Mouse (Mus musculus) cerebellum, adult 2 months (tissue): Measurements from ENCODE around the gene Car5a. TPM values are rescaled to one million over a fixed set of nuclear protein-coding genes. Genes with fewer than 3 reads are reported as not detected.

Experiments
- DNase-seq, 2 experiments: peaks; one replicate each; pipeline ENCODE4 v3.0.0; 2021
- H3K27ac ChIP-seq: fragments of 200-500 bp; 2 replicates; pipeline ENCODE4 v1.5.1; 2012; ENCODE audit warnings: low read length, control low read depth, inconsistent platforms; ENCODE audit not compliant: insufficient read depth
- H3K27me3 ChIP-seq: fragments of 200-500 bp; 2 replicates; pipeline ENCODE4 v1.6.1; 2012; ENCODE audit warnings: inconsistent platforms, mild to moderate bottlenecking, low read length, moderate library complexity; ENCODE audit not compliant: control insufficient read depth, insufficient read depth
- H3K4me1 ChIP-seq: fragments of 200-500 bp; 2 replicates; pipeline ENCODE4 v1.6.1; 2011; ENCODE audit warnings: low read length; ENCODE audit not compliant: control insufficient read depth, insufficient read depth
- H3K4me3 ChIP-seq: fragments of 200-500 bp; replicated peaks from 2 replicates; pipeline ENCODE3; 2011; ENCODE audit warnings: mild to moderate bottlenecking, low read depth, low read length, control low read depth; ENCODE audit not compliant: insufficient read depth
- CTCF ChIP-seq: fragments of 200-500 bp; IDR thresholded peaks from 2 replicates; pipeline ENCODE4 v1.5.1; 2011; ENCODE audit warnings: low read depth, mild to moderate bottlenecking, control low read depth, low read length, moderate library complexity, borderline replicate concordance; ENCODE audit not compliant: insufficient read depth
- POLR2A ChIP-seq: fragments of 200-500 bp; IDR thresholded peaks from 2 replicates; pipeline ENCODE4 v1.6.1; 2011; ENCODE audit warnings: low read length, control low read depth, borderline replicate concordance; ENCODE audit not compliant: insufficient read depth
- WGBS: fragments of 180-500 bp; shearing (Covaris S2); methylation state at CpG from one replicate; pipeline ENCODE4 v1.1.7; 2018; 5-methylcytosine and 5-hydroxymethylcytosine counted together
- polyA plus RNA-seq: library from polyadenylated mRNA; depleted of rRNA; stranded (reverse); fragments of >200 nt; gene quantifications from 2 replicates; pipeline ENCODE4 v1.2.3, GENCODE M21; 2012

Gene Car5a
- polyA plus RNA-seq, 1 experiment = 0.59 TPM

DNA sequence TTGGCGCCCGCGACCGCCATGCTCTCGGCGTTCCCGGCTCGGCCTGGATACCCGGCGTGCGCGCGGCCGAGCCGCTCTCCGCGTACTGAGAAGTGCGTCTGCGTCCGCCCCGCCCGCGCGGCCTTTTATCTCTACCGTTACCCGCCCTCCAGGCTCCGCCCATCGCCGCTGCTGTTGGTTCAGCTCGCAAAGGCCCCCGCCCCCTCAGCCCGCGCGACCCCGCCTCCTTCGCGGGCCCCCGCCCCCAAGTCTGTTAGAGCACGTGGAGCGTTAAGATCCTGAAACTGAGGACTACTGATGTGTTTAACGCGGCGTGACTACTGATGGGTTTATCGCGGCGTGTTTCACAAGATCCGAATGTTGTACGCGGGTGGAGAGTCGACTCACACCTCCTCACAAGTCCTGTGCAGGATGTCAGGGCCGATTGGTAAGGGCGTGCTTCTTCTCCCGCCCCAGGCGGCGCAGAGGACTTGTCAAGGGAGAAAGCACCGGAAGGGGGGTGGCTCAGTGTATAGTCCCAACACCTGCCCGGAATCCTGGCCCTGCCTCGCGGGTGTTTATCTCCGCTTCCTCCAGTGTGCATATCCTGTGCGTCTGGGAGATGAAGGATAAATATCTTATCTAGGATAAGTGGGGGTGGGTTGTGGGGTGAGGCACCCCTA is 37.0 kb downstream of the Car5a start, which contains the start of gene Slc7a5:
TSS of gene Slc7a5 (minus strand) at position 108 of the 662 bp plus-strand sequence.
- Histone ChIP-seq H3K27ac (0 out of 2 replicates have a peak within 1 kb of the TSS, but pooled peaks have one; percentile 32), H3K4me3 (peak within 1 kb of the TSS; percentile 65), H3K4me1 (peaks cover 24% of the 10 kb centered on the region), H3K27me3 (no peaks in the 10 kb centered on the region)
- TF ChIP-seq POLR2A = peak; percentile 96
- TF ChIP-seq CTCF = no peak
- 1% methylated on average over 61 of the region's 61 CpGs for WGBS
- peak; percentile 96 to 98 for DNase-seq

DNA sequence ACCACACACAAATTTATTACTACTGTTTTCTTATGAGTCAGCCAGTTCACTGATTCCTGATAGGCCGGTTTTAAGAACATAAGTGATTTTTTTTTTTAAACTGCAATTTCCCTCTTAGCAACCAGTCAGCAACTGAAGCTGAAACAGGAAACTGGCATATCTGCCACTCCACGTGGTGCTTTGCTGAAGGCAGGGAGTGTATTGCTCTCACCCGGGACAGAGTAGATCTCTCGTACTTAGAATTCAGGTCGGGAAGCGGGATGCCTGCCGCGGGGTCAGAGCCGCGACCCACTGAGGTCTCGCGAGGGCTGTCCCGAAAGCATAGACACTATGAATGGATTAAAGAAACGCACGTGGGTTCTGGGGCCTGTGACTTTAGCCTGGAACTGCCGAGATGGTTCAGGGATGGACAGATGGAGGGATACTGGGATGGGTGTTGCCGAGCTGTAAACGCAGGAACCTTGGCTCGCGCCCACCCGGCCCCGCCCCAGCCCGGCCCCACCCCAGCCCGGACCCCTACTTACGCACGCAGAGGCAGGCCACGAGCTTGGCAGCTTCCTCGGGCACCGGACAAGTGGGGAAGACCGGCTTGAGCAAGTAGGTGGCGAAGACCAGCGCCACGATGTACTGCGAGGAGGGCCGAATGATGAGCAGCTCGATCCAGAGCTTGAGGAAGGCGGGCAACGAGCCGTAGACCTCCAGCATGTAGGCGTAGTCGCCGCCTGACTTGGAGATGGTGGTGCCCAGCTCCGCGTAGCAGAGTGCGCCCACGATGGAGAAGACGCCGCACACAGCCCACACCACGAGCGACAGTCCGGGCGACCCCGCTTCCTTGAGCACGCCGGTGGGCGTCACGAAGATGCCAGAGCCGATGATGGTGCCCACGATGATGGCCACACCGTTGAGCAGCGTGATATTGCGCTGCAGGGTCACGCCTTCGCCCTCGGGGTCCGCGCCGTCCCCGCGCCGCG is 37.9 kb downstream of the Car5a start:
- H3K27me3 ChIP-seq = no peaks in the 10 kb centered on the region
- H3K27ac ChIP-seq = 0 out of 2 replicates have a peak overlapping the region, but pooled peaks have one; percentile 32
- DNase-seq = peak; percentile 46 to 53
- peaks cover 32% of the 10 kb centered on the region for H3K4me1 ChIP-seq
- H3K4me3 ChIP-seq = peak overlapping the region; percentile 65
- TF ChIP-seq CTCF = no peak
- TF ChIP-seq POLR2A = 0 out of 2 replicates have a peak, but pooled peaks have one; percentile 4
- WGBS = under 1% methylated on average over 72 of the region's 72 CpGs

DNA sequence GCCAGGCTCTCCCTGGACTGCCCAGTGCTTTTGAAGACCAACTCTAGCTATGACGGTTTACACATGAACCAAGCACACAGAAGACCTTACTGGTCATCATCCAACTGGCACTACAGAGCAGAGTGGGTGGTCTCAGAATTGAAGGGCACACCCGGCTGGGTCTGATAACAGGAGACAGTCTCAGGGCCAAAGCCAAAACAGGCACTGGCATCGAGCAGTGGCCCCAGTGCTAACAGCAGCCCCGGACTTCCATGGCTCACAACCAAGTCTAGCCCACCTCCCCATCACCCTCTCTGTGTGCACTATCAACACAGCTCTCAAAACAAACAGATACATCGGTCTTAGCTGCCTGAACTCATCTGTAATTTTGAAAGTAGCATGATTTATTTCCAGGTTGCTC is 38.8 kb downstream of the Car5a start:
- peak overlapping the region; percentile 65 for H3K4me3 ChIP-seq
- no peak for TF ChIP-seq POLR2A
- no peak overlapping the region for H3K27ac ChIP-seq
- no peak for DNase-seq
- peaks cover 41% of the 10 kb centered on the region for H3K4me1 ChIP-seq
- no peaks in the 10 kb centered on the region for H3K27me3 ChIP-seq
- 9% methylated on average over 5 of the region's 5 CpGs for WGBS

DNA sequence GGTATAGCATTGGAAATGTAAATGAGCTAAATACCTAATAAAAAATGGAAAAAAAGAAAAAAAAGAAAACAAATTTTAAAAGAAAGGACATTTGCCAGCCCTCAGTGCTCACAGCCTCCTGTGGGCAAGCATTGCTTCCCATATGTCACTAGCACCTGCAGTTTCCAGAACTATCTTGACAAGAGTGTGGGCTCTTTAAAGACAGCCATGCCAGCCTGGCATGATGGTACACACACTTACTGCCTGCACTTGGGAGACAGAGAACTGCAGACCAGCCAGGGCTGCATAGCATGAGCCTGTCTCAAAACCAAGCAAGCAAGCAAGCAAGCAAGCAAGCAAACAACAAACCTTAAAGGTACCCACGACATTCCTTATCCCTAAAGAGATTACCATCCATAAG is 39.3 kb downstream of the Car5a start:
- Histone ChIP-seq H3K4me3 (peak overlapping the region; percentile 65), H3K4me1 (peaks cover 41% of the 10 kb centered on the region), H3K27me3 (no peaks in the 10 kb centered on the region), H3K27ac (no peak overlapping the region)
- peak in 1 of 2 experiments; percentile 51 for DNase-seq
- 9% methylated on average over 1 of the region's 1 CpGs for WGBS
- TF ChIP-seq POLR2A (no peak), CTCF (no peak)

DNA sequence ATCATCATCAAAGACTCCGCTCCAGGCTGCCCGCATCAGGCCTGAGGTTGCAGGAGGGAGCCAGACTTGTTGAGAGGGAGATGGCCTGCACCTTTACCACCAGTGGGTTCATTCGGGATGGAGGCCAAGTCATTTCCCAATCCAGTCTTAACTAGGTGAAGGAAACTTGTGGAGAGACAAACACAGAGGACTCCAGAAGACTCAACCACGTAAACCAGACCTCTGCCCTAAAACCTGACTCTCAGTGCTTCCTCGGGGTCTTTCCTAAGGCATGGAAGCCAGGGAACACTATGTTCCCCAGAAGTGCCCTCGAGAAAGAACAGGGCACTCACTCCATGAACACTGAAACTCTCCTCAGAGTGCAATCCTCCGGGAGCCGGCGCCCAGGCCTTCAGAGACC is 39.7 kb downstream of the Car5a start:
- WGBS = 66% methylated on average over 9 of the region's 9 CpGs
- TF ChIP-seq POLR2A (no peak), CTCF (no peak)
- H3K27ac ChIP-seq = no peak overlapping the region

DNA sequence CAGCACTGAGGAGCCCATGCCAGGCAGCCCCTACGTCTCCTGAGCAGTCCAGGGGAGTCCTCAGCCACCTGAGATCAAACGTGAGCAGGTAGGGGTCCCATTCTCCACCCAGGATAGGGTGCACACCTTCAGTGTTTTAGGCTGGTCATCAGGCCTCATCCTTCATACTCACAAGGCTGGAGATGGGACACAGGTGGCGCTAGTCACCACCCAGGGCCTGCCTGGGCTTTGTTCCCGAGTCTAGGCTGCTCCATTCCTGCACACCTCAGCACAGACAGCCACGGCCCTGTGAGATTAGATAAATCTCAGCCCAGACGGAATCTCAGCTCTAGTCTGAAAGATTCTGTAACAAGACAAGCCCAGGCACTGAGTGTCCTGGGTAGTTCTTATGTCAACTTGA is 40.7 kb downstream of the Car5a start:
- Histone ChIP-seq H3K4me3 (peak overlapping the region; percentile 20), H3K27ac (peak overlapping the region; percentile 20; the same call in 1 of the 2 replicates), H3K27me3 (no peaks in the 10 kb centered on the region), H3K4me1 (peaks cover 49% of the 10 kb centered on the region)
- TF ChIP-seq CTCF (peak; percentile 65; the same call in 1 of the 2 replicates), POLR2A (no peak)
- 25% methylated on average over 6 of the region's 6 CpGs for WGBS
- DNase-seq = peak; percentile 79 to 81

More for the DNA sequence above, 39.7 kb downstream of the Car5a start:
- Histone ChIP-seq H3K4me1 (peaks cover 41% of the 10 kb centered on the region), H3K4me3 (peak overlapping the region; percentile 65), H3K27me3 (no peaks in the 10 kb centered on the region)
- DNase-seq = no peak

DNA sequence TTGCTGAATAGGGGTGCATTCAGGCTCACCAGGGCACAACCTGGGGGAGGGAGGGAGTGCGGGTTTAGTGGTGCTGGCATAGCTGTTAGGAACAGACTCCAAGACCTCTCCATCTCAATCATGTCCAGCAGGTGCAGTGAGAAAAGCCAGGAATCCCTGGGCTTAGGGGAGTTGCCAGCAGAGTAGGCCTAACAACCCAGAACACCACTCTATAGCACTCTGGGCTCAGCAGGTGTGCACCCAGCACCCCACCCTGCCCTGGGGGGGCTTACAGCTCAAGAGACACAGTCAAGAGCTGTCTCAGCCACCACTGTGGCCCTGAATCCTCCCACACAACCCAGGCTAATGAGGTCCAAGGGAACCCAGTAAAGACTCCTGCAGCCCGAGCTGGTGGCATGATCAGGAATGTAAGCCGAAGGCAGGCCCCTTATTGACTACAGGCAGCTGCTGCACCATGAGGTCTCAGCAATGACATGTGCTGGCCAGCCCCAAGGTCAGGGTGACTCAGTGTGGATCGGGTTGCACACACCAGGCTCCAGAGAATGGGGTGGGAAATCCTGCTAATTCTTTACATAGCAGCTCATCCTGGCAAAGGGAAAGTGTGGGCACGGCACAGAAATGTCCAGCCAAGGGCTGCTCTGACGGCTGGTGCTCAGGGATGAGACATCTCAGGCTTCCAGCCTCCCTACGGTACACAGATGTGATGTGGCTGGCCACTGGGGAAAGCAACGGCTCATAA is 43.0 kb downstream of the Car5a start:
- Histone ChIP-seq H3K4me3 (no peak overlapping the region), H3K27me3 (no peaks in the 10 kb centered on the region), H3K27ac (no peak overlapping the region), H3K4me1 (peaks cover 71% of the 10 kb centered on the region)
- TF ChIP-seq POLR2A = no peak
- no peak for TF ChIP-seq CTCF
- no peak for DNase-seq
- 27% methylated on average over 8 of the region's 8 CpGs for WGBS
